Mouse (Mus musculus): ENCODE measurements around the gene Gm5662.
"Not testable (repeated sequence)": the region's sequence is repeated elsewhere in the genome, so short reads cannot be mapped to it uniquely, and the experiment has no call there.

DNA sequence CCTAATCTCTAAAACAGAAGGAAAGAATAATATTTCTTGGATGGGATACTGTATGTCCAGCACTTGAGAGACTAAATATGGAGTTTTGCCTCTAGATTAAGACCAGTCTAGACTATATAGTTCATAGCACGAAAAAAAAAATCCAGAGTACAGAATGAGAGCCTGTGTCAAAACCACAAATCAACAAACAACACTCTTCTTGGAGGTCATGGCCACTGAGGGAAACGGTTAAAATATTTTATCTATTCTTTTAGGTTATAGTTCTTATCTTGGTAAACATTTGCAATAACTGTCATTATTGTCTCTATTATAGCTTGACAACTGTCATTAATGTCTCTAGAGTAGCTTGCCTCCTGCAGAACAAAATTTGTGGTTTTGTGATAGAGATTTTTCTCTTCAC, 22.9 kb upstream of the Gm5662 start:
- TF ChIP-seq MAZ (IDR thresholded peaks at IDR 0.05; ENCODE audit: low read depth, low read length); POLR2A (IDR thresholded peaks at IDR 0.05; ENCODE audit: control insufficient read depth in 1 of 2, insufficient read depth in 1 of 2, low read depth in 1 of 2, low read length in 2 of 2, poor library complexity in 1 of 2); NELFE (IDR thresholded peaks at IDR 0.05; ENCODE audit: low read depth, low read length); CTCF (IDR thresholded peaks at IDR 0.05 in 2 of 3, conservative IDR thresholded peaks at IDR 0.05 in 1 of 3; ENCODE audit: control insufficient read depth in 1 of 3, insufficient read depth in 1 of 3, low read depth in 2 of 3, low read length in 3 of 3, poor library complexity in 1 of 3, severe bottlenecking in 1 of 3); NRF1 (IDR thresholded peaks at IDR 0.05; ENCODE audit: insufficient read depth, low read depth, low read length, poor library complexity, severe bottlenecking); SMC3 (IDR thresholded peaks at IDR 0.05; ENCODE audit: low read depth, low read length); E2F4 (IDR thresholded peaks at IDR 0.05; ENCODE audit: borderline replicate concordance, low read depth, low read length); POLR2AphosphoS5 (IDR thresholded peaks at IDR 0.05; ENCODE audit: borderline replicate concordance, low read depth, low read length); MAX (IDR thresholded peaks at IDR 0.05; ENCODE audit: low read length); TBP (IDR thresholded peaks at IDR 0.05; ENCODE audit: low read depth, low read length); KAT2A (conservative IDR thresholded peaks at IDR 0.05; ENCODE audit: low read depth, low read length); RCOR1 (IDR thresholded peaks at IDR 0.05; ENCODE audit: low read depth, low read length): not testable (repeated sequence)
- TF ChIP-seq EP300 (IDR thresholded peaks at IDR 0.05; ENCODE audit: low read depth in 1 of 2, low read length in 2 of 2): 0 out of 4 replicates have a peak, but pooled peaks of 1 of the 2 experiments have one; percentile 57
